Mouse (Mus musculus) c-Kit-negative CD71-positive TER-119-positive erythroid progenitor cells, embryonic 14.5 days (primary cell): ENCODE results near the gene Bloc1s5.
"Not testable (repeated sequence)": the region's sequence is repeated elsewhere in the genome, so short reads cannot be mapped to it uniquely, and the experiment has no call there.

Experiments
- DNase-seq: peaks from one replicate; pipeline ENCODE4 v3.0.0-alpha.2; 2013; ENCODE audit warnings: low read depth, low spot score

Gene Bloc1s5

GRCm38 (mm10) chr13:38618001-38618630 lies 16.8 kb downstream of the Bloc1s5 start:
- not testable (repeated sequence) for DNase-seq

- DNase-seq = no peak
These were observed 18.0 kb downstream of the Bloc1s5 start for GRCm38 (mm10) chr13:38616887-38617286.

DNA sequence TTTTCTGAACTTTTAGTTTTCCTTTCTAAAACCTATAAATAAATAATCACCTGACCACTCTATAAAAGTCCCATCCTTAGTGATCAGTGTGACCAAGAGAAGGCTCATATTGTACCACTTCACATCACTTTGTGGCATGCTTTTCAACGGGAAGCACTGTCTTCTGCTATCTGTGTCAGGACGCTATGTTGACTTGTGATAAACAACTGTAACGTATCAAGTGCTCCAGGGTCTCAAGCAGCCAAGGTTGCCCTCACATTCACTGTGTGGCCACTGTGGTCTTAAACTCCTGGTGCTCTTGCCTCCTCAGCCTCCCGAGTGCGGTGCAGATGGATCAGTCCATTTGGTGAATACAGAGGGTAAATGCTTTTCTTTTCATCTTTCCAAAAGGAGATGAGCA lies 19.3 kb downstream of the Bloc1s5 start:
- DNase-seq = no peak

DNA sequence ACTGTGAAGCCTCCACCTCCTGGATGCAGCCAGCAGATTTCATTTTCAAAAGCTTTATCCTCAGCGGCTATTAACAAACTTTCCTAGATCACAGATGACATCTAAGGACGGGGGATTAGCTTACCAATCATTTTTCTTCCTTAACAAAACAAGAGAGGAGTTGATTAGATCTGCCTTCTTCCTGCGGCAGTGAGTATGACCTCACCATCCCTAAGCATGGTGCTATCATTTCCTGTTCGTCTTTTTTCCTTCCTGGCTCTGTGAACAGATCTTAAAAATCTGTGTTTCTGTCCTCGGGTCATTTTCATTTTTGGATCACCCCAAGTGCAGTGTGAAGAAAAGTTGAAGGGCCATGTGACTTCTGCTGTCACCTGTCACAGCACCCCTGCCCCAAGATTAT lies 20.6 kb downstream of the Bloc1s5 start:
- DNase-seq = no peak

- no peak for DNase-seq
These were observed 21.3 kb downstream of the Bloc1s5 start for GRCm38 (mm10) chr13:38613583-38613982.

- DNase-seq = no peak
These were observed 22.3 kb downstream of the Bloc1s5 start for GRCm38 (mm10) chr13:38612608-38613007.

GRCm38 (mm10) chr13:38612179-38612578 lies 22.7 kb downstream of the Bloc1s5 start:
- DNase-seq = no peak

DNA sequence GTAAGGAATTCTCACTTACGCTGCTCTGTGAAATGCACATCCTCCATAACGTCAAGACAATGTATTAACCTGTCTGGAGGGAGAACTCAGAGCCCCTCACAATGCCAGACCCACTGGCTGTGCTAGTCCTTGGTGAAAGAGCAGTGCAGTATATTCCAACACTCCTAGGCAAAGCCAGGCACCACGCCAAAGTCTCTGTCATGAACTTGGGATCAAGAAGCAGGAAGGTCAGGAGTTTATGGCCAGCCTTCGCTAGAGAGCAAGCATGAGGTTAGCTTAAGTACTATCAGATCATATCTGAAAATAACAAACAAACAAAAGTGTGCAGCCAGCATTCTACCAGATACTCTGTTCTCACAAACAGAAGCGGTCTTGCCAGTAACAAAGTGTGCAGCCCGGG lies 24.6 kb downstream of the Bloc1s5 start:
- no peak for DNase-seq

GRCm38 (mm10) chr13:38607130-38607529 lies 27.8 kb downstream of the Bloc1s5 start:
- no peak for DNase-seq

- no peak for DNase-seq
These were observed 29.6 kb downstream of the Bloc1s5 start for GRCm38 (mm10) chr13:38605353-38605752.

DNA sequence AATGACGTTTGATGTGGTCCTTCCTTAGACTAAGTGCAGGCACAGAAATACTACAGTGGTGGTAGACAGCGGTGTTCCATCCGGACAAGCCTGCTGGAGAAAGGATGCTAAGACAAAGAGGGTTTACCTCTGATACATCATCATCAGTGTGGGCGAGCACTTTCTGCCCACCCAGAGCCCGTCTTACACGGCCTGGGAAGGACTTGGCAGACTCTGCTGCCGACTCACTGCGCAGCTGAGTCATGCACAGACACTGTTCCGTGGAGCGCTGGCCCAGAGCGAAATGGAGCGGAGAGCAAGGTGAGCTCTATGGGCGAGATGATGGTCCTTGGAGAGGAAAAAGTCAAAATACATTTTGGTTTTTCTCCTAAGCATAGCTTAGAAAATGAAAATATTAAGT lies 31.9 kb downstream of the Bloc1s5 start:
- DNase-seq = no peak

DNA sequence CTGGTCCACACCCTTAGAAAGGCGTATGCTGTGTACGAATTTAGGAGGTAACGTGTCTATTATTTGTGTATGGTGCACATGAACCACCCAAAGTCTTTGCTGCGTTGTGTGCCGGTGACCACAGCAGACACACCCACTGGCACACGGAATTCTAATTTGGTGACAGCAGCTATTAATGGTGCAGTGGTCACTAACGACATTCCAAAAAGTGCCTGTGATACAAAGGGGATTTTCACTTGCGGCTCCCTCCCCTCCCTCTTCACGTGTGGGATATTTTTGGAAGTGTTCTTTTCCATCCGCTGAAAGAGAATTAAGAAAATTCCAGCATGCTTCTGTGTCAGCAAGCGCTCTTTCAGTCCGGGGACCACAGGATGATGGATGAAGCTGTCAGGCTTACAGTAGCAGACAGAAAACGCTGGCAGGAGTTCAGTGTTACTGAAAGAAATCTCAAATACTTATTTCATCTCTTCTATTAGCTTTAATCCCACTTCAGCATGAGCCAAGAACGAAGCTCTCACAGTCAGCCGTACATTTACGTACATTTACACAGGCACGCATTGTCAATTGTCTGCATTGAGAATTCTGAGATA lies 32.6 kb downstream of the Bloc1s5 start:
- no peak for DNase-seq

GRCm38 (mm10) chr13:38600811-38601210 lies 34.1 kb downstream of the Bloc1s5 start:
- no peak for DNase-seq

DNA sequence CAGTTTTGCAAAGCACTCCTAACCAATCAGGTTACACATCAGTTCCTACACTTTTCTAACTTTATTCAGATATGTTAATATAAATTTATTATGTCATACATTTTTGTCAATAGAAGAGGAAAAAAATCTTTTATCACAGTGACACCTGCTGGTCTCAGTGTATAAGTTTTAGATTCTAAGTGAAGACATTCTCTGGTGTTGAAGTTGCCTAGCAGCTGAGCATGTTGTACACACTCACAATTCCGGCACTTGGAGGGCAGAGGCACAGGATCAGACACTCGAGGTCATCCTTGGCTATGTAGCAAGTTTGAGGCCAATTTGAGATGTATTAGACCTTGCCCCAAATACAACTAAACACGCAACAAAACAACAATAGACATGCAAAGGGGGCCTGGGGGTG lies 37.8 kb downstream of the Bloc1s5 start:
- no peak for DNase-seq

DNA sequence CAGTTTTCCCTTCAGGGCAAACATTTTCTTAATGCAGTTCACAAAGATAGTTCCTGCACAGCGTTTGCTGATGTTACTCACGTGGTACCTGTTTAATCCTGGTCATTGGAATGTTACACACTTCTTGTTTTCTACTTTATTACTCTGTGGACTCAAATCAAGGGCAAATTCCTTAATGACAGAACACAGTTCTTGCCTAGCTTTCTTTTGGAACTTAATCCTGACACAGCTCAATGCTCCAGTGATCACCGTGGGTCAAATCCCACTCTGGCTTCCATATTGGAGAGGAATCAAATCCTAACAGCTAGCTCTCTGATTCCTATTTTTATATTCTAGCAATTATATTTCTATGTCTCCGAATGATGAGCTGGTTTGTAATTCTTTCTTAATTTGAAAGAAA lies 38.4 kb downstream of the Bloc1s5 start:
- DNase-seq = no peak

- DNase-seq = no peak
These were observed 41.8 kb downstream of the Bloc1s5 start for GRCm38 (mm10) chr13:38593114-38593513.

GRCm38 (mm10) chr13:38587350-38587749 lies 47.6 kb downstream of the Bloc1s5 start:
- DNase-seq = no peak

DNA sequence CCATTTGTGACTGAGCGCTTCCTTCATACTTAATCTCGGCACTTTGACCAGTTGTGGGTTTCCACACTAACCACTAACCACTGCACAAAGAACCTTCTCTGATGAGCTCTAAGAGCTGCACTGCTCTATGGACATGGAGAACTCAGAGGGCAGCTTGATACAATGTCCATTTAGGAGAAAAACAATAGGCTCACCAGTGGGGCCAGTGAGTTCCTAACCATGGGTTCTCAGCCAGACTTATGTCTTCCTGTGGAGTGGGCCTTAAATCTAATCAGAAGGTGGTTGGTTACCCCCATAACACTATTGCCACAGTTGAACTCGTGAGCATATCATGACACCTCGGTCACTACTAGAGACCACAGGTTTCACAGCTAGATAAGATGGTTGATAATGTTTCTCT lies 48.5 kb downstream of the Bloc1s5 start:
- no peak for DNase-seq

- no peak for DNase-seq
These were observed 52.1 kb downstream of the Bloc1s5 start for GRCm38 (mm10) chr13:38582768-38583167.

DNA sequence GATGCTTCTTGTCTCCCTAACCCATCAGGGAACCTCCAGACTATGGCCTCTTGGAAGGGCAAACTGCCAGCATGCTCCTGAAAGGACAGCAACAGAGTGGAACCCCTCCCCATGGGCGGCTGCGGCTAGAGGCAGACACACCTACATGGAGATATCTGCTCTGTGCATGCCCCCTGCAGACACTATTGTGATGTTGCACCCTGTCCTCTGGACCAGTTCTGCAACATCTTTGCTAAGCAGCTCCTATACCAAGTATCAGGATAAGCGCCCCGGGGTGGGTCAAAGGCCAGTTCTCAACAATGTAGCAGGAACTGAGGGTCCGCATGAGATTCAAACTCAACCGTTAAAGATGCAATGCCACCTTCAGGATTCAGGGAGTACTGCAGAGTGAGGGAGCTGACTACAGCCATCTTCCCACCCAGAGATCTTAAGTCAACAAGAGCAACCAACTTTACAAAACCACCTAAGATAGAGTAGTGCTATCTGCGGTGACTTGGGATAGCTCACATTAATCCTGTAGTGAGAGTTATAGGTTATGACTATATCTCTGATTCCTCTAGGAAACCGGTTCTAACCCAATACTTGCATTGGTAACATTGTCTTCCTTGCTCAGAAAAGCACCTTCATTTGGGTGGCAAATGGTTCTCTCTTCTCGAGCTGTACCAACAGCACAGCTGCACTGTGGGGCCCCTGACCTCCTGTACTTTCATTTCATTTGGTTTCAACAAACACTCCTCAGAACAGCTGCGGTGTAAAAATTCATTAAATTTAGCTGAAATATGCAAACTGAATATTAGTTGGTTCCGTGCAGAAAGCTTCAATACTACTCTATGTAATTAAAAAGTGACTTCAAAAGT lies 54.1 kb downstream of the Bloc1s5 start:
- no peak for DNase-seq

- no peak for DNase-seq
These were observed 54.8 kb downstream of the Bloc1s5 start for GRCm38 (mm10) chr13:38579971-38580600.

- DNase-seq = no peak
These were observed 60.2 kb downstream of the Bloc1s5 start for GRCm38 (mm10) chr13:38574668-38575067.
